Mouse (Mus musculus) erythroblast, adult 5-6 weeks (primary cell): ENCODE data around the gene Plekhg5. TPM values are rescaled to one million over a fixed set of nuclear protein-coding genes. Genes with fewer than 3 reads are reported as not detected.
"Not testable (repeated sequence)": the region's sequence is repeated elsewhere in the genome, so short reads cannot be mapped to it uniquely, and the experiment has no call there.

Experiments used
- ATAC-seq: replicated peaks from 2 replicates; pipeline ENCODE4 v1.8.0; 2016; ENCODE audit warnings: moderate number of reproducible peaks, mild to moderate bottlenecking, moderate TSS enrichment, inconsistent platforms; ENCODE audit not compliant: poor library complexity, low FRiP score, severe bottlenecking
- total RNA-seq, 2 experiments: library from RNA; stranded (forward) in 1 of 2; stranded (reverse) in 1 of 2; fragments of 150-400 nt in 1 of 2; fragments of 200-764, 138-1000 nt in 1 of 2; gene quantifications; 2 replicates each; pipeline versions ENCODE4 v1.2.3 to v1.2.4; 2015 to 2017; ENCODE audit warnings: low replicate concordance in 2 of 2

Plekhg5 gene
- total RNA-seq (2015; ENCODE audit: low replicate concordance) = 0.42 TPM in 1 of 2 replicates, not detected in the other
- 1.4 and 2.0 TPM in 2 replicates for total RNA-seq (2017; ENCODE audit: low replicate concordance)

DNA sequence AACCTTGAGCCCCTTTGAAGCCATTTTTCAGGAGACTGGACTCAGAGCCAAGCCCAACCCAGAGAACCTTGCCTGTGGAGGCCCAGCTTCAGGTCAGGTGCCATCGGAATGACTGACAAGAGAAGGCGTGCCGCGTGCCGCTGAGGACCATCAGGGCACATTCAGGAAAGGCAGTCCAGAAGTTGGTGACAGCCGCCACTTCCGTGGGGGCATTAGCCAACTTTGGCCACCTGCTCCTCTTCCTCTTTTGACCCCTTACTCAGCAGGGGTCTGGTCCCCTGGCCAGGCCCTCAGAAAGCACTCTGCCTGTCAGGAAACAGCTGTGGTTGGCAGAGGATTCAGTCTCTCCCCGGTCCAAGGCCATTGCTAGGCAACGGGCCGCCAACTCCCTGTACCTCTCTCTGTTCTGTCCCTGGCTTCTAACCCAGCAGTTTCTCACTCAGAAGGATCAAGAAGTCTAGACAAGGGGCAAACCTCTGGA lies at the start of gene Plekhg5:
Gene Plekhg5 (plus strand): TSS at position 378 of the 481 bp plus-strand sequence.
- ATAC-seq = no peak

GRCm38 (mm10) chr4:152022506-152022905 lies 49.8 kb upstream of the Plekhg5 start:
- no peak for ATAC-seq

DNA sequence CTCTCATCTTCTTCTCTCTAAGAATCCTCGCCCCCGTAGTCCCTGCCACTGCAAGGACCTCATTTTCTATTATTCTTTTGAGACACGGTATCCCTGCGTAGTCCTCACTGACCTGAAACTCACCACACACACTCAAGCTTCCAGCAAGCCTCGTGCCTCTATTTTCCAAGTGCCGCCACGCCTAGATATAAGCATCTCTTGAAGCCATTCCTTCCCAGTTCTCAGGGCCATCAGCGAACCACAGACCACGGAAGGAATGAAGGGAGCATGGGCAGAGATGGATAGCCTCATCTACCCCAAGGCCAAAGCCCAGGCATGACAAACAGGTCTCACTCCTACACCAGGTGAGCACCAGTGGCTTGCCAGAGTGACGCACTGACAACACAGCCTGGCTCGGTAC lies 47.8 kb upstream of the Plekhg5 start:
- ATAC-seq = no peak

DNA sequence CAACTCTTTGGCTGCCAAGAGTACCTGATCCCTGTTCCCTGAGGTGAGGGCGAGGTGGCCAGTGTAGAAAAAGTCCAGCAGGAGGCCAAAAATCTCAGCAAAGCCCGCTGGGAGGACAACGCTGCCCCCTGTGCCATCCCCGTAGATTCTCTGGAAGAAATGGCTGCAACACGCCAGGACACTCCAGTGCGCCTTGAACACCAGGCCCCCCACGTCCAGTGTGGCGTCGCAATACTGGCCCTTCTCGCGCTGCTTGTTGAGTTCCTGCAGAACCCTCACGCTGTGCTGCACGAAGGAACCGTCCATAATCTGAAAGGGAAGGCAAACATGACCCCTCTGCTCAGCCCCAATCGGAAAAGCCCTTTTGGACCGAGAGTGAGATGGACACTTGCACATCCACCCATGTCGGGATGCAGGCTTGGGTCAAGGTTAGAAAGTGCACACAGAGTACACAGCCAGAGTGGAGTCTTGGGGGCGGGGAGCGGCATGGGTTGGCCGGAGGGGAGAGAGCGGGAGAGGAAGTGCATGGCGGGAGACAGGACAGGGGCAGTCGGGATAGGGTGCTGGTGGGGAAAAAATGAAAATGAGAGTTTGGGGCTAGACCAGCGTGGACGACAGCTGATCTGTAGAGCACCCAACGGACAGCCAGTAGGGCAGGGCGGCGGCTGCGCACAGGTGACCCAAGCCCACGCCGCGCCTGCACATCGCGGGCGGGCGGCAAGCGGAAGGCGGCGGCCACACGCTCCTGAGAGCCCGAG lies 45.4 kb upstream of the Plekhg5 start:
- ATAC-seq = no peak; the same call in none of the 2 replicates

DNA sequence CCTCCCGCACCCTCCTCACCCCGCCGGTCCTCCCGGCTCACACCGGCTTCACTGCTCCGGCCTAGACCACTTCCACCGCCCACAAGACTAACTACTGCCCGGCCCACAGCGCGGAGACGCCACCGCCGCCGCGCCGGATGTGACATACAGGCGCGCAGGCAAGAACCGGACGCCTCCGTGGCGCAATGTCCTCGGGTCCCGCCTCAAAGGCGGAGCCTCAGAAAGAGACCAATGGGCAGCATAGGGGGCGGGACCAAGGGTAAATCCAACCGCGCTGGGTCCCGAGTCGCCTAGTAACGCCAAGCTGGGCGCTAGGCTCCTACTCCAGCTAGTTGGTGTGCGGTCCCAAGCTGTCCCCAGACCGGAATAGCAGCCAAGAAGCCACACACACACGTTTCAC lies 44.8 kb upstream of the Plekhg5 start, which contains the start of gene Zbtb48:
Gene Zbtb48 (minus strand): TSS at position 148 of the 400 bp plus-strand sequence.
- peak; percentile 93 for ATAC-seq

GRCm38 (mm10) chr4:152028456-152028855 lies 43.8 kb upstream of the Plekhg5 start:
- no peak for ATAC-seq

GRCm38 (mm10) chr4:152029087-152029486 lies 43.2 kb upstream of the Plekhg5 start:
- no peak for ATAC-seq

GRCm38 (mm10) chr4:152029997-152030396 lies 42.3 kb upstream of the Plekhg5 start:
- ATAC-seq = no peak

DNA sequence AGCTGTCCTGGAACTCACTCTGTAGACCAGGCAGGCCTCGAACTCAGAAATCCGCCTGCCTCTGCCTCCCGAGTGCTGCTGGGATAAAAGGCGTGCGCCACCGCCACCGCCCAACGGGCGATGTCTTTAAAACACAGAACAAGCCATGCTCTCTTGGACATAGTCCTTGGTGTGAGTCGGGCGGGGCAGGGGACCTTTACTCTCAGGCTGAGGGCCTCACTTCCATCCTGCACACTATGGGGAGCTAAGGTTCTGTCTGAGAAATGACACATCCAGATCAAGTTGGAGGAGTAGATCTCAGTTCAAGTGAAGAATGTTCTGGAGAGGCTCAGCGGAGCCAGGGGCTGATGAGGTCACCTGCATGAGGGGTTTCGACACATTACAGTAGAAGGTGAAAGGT lies 39.4 kb upstream of the Plekhg5 start:
- ATAC-seq = no peak

DNA sequence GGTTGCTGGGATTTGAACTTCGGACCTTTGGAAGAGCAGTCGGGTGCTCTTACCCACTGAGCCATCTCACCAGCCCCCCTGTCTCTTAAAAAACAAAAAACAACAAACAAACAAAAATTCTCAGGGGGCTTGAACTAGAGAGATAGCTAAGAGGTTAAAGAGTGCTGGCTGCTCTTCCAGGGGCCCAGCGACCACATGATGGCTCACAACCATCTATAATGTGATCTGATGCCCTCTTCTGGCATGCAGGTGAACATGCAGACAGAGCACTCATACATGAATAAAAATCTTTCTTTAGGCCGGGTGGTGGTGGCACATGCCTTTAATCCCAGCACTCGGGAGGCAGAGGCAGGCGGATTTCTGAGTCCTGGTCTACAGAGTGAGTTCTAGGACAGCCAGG lies 35.8 kb upstream of the Plekhg5 start:
- ATAC-seq = not testable (repeated sequence)

DNA sequence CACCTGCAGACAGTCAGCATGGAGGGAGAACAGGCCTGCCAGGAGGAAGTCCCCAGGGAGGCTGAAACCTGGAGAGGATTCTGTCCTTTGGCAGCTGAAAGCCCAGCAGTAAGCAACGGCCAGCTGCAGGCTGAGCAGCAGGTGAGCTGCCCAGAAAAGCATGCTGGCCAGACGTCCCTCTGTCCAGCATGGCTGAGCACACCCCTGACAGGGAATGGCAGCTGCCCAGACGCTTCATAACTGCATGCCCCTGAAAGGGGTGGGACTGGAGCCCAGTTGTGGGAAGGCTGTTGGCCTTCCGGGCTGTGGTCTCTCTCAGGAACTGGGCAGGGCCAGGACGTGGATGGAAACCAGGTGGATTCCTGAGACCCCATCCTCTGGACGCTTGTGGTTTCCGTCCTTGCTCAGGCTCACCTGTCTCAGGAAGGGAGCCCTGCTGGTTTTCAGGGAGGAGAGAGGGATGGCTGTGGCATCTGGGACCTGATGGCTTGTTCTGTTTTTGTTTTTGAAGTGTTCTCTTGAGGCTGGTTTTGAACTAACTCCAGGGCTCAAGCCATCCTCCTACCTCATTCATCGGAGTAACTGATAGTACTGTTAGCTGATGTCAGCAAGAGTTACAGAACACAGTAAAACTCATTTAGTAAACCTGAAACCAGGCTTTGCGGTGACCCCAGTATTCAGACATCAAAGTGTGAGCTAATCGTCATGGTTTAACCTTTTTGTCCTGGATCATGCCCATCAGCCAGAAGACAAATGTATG lies 33.9 kb upstream of the Plekhg5 start, which contains the start of gene Tas1r1:
Gene Tas1r1 (minus strand): TSS at position 344 of the 760 bp plus-strand sequence.
- no peak for ATAC-seq

DNA sequence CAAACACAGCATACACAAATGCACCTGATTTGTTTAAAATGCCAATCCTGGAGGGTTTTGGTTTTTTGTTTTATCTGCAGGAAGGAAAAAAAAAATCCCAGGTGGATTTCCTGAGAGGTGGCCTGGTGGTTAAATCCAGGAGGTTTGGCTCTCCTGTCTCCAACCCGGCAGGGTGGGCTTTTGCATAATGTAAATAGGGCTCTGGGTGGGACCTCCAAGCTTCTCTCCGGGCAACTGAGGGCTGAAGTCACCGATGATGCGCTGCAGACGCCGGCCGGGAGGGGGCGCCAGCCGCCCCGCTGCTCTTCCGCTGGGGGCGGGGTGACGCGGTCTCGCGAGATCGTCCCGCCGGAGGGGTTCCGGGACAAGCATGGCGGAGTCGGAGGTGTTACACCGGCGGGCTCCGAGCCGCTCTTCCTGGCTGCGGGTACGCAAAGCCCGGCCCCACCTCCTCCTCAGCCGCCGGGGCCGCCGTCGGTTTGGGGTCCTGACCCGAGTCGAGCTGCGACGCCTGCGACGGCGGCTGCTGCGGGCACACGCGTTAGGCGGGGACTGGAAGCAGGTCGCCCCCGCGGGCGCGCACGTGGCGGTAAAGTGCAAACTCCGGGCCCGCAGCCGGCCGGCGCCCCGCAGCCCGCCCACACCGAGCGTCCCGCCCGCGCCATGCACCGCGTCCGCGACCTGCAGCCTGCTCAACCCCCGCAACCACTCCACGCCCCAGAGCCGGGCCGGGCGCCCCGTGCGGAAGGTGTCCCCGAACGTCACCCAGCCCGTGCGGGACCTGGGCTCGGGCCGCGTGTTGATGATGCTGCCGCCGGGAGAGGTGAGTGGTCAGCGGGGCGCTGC lies 33.1 kb upstream of the Plekhg5 start, which contains the start of gene Nol9:
Gene Nol9 (plus strand): TSS at position 337 of the 846 bp plus-strand sequence.
- peak; percentile 90 for ATAC-seq

DNA sequence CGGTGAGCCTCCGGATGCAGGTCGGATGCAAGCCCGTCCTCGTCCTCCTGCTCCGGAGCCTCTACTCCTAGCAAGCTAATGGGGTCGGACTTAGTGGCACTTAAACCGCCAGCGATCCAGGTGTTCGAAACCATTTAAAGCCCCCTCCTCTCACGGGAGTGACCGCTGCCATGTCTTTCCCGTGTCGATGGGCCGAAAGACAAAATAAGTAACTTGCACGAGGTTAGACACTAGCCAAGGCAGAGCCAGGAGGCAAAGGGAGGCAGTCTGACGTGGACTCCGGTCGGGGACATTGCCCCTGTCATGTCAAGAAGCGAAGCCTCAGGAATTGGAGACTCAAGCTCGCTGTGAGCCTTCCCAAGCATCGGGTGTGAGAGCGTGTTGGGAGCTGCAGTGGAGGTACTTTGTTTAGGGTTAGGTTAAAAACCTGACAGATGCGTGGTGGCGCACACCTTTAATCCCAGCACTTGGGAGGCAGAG lies 32.4 kb upstream of the Plekhg5 start:
- peak; percentile 9 for ATAC-seq

- no peak for ATAC-seq
These were observed 30.2 kb upstream of the Plekhg5 start for GRCm38 (mm10) chr4:152041924-152042641.

DNA sequence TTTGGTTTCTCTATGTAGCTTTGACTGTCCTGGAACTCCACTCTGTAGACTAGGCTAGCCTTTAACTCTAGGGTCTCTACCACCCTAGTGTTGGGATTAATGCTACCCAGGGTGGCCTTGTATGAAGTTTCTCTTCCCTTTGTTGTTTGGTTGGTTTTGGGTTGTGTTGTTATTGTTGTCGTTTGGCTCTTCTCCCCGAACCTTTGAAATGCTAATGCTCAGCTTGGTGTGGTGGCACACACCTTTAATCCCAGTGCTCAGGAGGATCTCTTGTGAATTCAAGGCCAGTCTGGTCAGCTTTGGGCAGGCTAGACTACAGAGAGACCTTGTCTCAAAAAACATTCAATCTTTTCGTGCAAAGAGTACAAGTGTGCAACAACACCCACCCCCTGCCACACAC lies 29.1 kb upstream of the Plekhg5 start:
- no peak for ATAC-seq

DNA sequence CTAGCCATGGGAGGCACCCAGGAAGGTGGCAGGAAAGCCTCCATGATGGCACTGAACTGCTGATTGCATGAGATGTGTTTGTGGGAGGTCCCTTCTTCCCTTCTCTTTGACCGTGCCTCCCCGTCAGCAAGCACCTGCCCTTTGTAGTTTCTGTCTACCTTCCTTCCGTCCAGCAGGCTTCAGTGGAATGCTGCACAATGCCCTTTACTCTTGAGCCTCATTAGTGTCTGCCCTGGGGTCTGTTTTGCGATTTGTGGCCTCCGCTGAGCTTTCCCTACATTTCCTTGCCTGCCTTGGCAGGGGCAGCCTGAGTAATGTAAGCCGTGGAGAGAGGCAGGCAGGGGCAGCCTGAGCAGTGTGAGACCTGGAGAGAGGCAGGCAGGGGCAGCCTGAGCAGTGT lies 27.7 kb upstream of the Plekhg5 start:
- ATAC-seq = no peak

- no peak for ATAC-seq
These were observed 9.7 kb upstream of the Plekhg5 start for GRCm38 (mm10) chr4:152062390-152063110.

DNA sequence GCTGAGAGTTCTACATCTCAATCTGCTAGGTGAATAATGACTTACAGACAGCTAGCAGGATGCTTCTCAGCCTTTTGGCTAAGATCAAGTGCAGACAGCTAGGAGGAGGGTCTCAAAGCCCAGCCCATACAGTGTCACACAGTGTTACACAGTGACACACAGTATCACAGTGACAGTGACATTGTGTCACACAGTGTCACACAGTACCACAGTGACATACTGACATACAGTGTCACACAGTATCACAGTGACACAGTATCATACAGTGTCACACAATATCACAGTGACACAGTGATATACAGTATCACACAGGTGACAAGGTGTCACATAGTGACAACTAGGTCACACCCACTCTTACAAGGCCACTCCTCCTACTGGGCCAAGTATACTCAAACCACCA lies 5.0 kb upstream of the Plekhg5 start:
- ATAC-seq = no peak
